Mouse (Mus musculus) neural tube, embryonic 15.5 days (tissue): ENCODE data around the gene Ugt1a9. TPM values are rescaled to one million over a fixed set of nuclear protein-coding genes. Genes with fewer than 3 reads are reported as not detected.
"Not testable (repeated sequence)": the region's sequence is repeated elsewhere in the genome, so short reads cannot be mapped to it uniquely, and the experiment has no call there.

Source experiments
- ATAC-seq: fragments of 200-750 bp; cut with Nextera tagmentation; 2 replicates; pipeline ENCODE4 v1.8.0; 2017; ENCODE audit warnings: mild to moderate bottlenecking, moderate TSS enrichment, moderate library complexity; ENCODE audit not compliant: low FRiP score
- H3K27ac ChIP-seq: fragments of 300-500 bp; sonication (generic); replicated peaks from 2 replicates; pipeline ENCODE4 v1.5.1; 2015; ENCODE audit warnings: mild to moderate bottlenecking, inconsistent platforms
- H3K27me3 ChIP-seq: fragments of 300-500 bp; sonication (generic); replicated peaks from 2 replicates; pipeline ENCODE4 v1.6.1; 2015; ENCODE audit warnings: inconsistent platforms
- H3K36me3 ChIP-seq: fragments of 300-500 bp; sonication (generic); 2 replicates; pipeline ENCODE4 v1.6.1; 2015; ENCODE audit warnings: inconsistent platforms
- H3K4me1 ChIP-seq: fragments of 300-500 bp; sonication (generic); 2 replicates; pipeline ENCODE4 v1.6.1; 2015; ENCODE audit warnings: inconsistent platforms
- H3K4me2 ChIP-seq: fragments of 300-500 bp; sonication (generic); 2 replicates; pipeline ENCODE4 v1.6.1; 2015; ENCODE audit warnings: inconsistent platforms, mild to moderate bottlenecking, moderate library complexity
- H3K4me3 ChIP-seq: fragments of 300-500 bp; sonication (generic); replicated peaks from 2 replicates; pipeline ENCODE4 v1.5.1; 2015; ENCODE audit warnings: mild to moderate bottlenecking, inconsistent platforms
- H3K9ac ChIP-seq: fragments of 300-500 bp; sonication (generic); replicated peaks from 2 replicates; pipeline ENCODE4 v1.6.1; 2015; ENCODE audit warnings: mild to moderate bottlenecking, inconsistent platforms
- H3K9me3 ChIP-seq: fragments of 300-500 bp; sonication (generic); replicated peaks from 2 replicates; pipeline ENCODE4 v1.6.1; 2016; ENCODE audit warnings: inconsistent platforms
- WGBS: fragments of 180-500 bp; shearing (Covaris S2); methylation state at CpG from one replicate; pipeline ENCODE4 v1.1.7; 2015; ENCODE audit warnings: mixed read lengths; 5-methylcytosine and 5-hydroxymethylcytosine counted together
- polyA plus RNA-seq: library from polyadenylated mRNA; unstranded; fragments of >200 nt; fragmentation: Nextera tagmentation; extraction: Ambion mirVana; gene quantifications from 2 replicates; pipeline ENCODE4 v1.2.1, GENCODE M21; 2015

Ugt1a9 gene
- polyA plus RNA-seq, 1 experiment from 2014 or later, result 0.12 TPM

DNA sequence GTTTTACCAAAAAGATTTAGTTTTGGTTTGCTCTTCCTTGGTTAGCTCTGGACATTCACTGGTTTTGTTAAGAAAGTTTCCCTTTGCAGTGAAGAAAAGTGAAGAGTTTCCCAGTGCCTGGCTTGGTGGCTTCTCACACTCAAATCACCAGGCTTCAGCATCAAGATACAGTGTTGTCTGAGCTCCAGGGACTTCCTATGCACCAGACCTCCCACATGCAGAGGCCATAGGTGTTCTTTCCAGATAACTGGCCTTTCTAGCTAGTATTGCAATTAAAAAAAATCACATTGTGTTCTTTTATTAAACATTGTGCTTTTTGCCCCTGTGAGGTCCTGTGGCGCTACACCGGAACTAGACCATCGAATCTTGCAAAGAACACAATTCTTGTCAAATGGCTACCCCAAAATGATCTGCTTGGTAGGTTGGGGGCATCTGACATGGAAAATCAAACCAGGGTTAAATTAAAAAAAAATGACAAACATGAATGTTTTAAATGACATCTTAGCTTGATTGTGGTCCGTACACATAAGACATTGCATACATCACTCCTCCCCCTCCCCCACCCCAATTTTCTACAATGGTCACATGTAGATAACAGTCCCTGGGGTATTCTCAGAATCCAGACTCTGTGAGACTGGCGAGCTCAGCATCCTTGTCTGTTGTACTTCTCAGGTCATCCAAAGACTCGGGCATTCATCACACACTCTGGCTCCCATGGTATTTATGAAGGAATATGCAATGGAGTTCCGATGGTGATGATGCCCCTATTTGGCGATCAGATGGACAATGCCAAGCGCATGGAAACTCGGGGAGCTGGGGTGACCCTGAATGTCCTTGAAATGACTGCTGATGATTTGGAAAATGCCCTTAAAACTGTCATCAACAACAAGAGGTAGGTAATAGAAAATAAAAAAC, 145.1 kb downstream of the Ugt1a9 start:
- no peaks in the 10 kb centered on the region for H3K27me3 ChIP-seq
- H3K9me3 ChIP-seq, result peaks cover 61% of the 10 kb centered on the region
- H3K4me1 ChIP-seq, result no peaks in the 10 kb centered on the region
- H3K27ac ChIP-seq, result no peak overlapping the region
- no peak for ATAC-seq
- no peaks in the 10 kb centered on the region for H3K36me3 ChIP-seq
- H3K4me2 ChIP-seq, result no peak overlapping the region
- WGBS, result 72% methylated on average over 10 of the region's 10 CpGs
- H3K4me3 ChIP-seq, result no peak overlapping the region
- no peak overlapping the region for H3K9ac ChIP-seq

DNA sequence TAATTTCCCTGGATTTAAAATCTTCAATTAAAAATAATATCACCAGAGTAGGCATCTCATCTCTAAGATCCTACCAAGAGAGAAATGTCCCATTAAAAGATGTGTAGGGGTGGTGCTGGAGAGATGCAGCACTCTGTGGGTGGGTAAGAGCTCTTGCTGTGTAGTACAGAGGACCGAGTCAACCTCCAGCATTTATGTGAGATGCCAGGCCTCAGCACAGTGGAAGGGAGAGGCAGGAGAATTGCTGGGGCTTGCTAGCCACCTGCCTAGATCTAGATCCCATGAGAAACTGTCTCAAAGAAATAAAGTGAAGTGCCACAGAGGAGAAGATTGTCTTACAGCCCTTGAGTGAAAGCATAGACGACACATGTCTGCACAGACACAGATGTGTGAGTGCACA, 146.0 kb downstream of the Ugt1a9 start:
- no peaks in the 10 kb centered on the region for H3K4me1 ChIP-seq
- no peak overlapping the region for H3K9ac ChIP-seq
- H3K9me3 ChIP-seq, result peaks cover 57% of the 10 kb centered on the region
- H3K4me2 ChIP-seq, result no peak overlapping the region
- no peaks in the 10 kb centered on the region for H3K27me3 ChIP-seq
- no peak for ATAC-seq
- no peak overlapping the region for H3K4me3 ChIP-seq
- WGBS, result 61% methylated on average over 2 of the region's 2 CpGs
- no peak overlapping the region for H3K27ac ChIP-seq
- no peaks in the 10 kb centered on the region for H3K36me3 ChIP-seq

DNA sequence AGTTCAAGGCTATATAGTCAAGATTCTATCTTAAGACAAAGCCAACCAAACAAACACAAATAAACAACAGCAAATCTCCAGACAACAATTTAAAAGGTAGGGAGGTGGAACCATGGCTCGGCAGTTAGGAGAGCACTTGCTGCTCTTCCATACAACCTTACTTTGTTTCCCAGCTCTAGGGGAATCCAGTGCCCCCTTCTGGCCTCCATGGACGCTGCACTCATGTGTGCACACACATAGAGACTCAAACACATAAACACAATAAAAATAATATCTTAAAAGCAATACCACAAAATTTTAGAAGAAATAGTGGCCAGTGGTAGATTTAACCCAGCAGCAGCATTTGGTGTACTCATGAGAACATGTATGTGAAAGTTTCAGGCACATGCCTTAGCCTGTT, 146.5 kb downstream of the Ugt1a9 start:
- no peak for ATAC-seq
- WGBS, result 63% methylated on average over 2 of the region's 2 CpGs
- no peak overlapping the region for H3K4me3 ChIP-seq
- peaks cover 54% of the 10 kb centered on the region for H3K9me3 ChIP-seq
- H3K4me1 ChIP-seq, result no peaks in the 10 kb centered on the region
- H3K9ac ChIP-seq, result no peak overlapping the region
- H3K27me3 ChIP-seq, result no peaks in the 10 kb centered on the region
- no peaks in the 10 kb centered on the region for H3K36me3 ChIP-seq
- H3K27ac ChIP-seq, result no peak overlapping the region
- no peak overlapping the region for H3K4me2 ChIP-seq

DNA sequence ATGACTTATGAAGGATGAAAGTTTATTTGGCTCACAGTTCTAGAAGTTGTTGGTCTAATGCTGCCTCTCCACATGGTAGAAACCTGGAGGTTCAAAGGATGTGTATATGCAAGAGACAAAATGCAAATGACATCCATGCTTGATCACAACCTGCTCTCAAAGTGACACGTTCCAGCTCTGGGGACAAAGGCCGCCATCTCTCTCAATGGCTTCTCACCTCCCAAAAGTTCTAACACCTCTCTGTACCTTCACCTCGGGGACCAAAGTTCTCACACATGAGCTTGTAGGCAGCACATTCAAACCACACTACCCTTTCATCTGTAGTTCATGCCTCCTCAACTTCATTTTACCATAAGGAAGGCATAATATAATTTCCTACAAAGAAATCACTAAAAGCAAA, 147.0 kb downstream of the Ugt1a9 start:
- peaks cover 51% of the 10 kb centered on the region for H3K9me3 ChIP-seq
- no peak overlapping the region for H3K9ac ChIP-seq
- no peaks in the 10 kb centered on the region for H3K4me1 ChIP-seq
- H3K4me3 ChIP-seq, result no peak overlapping the region
- no peak overlapping the region for H3K27ac ChIP-seq
- H3K36me3 ChIP-seq, result no peaks in the 10 kb centered on the region
- H3K27me3 ChIP-seq, result no peaks in the 10 kb centered on the region
- ATAC-seq, result no peak
- H3K4me2 ChIP-seq, result no peak overlapping the region
- 48% methylated on average over 3 of the region's 3 CpGs for WGBS

DNA sequence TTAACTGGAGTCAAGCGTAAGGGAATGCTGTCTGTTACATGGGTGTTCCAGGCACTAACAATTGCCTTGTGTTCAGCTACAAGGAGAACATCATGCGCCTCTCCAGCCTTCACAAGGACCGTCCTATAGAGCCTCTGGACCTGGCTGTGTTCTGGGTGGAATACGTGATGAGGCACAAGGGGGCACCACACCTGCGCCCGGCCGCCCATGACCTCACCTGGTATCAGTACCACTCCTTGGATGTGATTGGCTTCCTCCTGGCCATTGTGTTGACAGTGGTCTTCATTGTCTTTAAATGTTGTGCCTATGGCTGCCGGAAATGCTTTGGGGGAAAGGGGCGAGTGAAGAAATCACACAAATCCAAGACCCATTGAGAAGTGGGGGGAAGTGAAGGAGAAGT, 147.5 kb downstream of the Ugt1a9 start:
- WGBS, result 77% methylated on average over 9 of the region's 9 CpGs
- no peak for ATAC-seq
- peaks cover 47% of the 10 kb centered on the region for H3K9me3 ChIP-seq
- H3K27ac ChIP-seq, result no peak overlapping the region
- H3K4me1 ChIP-seq, result no peaks in the 10 kb centered on the region
- H3K4me2 ChIP-seq, result no peak overlapping the region
- H3K4me3 ChIP-seq, result no peak overlapping the region
- H3K27me3 ChIP-seq, result no peaks in the 10 kb centered on the region
- no peak overlapping the region for H3K9ac ChIP-seq
- H3K36me3 ChIP-seq, result no peaks in the 10 kb centered on the region

DNA sequence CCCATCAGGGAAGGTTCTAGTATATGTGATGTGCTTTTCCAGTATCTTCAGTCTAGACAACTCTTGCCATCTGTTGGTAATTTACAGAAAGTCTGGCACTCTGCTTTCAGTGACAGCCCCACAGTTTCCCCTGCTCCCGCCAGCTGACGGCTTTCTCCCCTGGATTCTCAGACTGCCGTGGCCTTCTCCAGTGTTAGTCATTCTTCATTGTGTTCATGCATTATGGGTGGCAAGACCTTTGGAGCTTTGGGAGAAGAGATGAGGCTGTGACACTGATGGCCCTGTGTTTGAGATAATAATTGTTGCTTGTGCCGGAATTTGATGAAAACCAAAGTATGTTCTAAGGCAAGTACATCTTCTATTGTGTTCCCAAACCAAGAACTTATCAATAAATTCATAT, 148.0 kb downstream of the Ugt1a9 start:
- peaks cover 41% of the 10 kb centered on the region for H3K9me3 ChIP-seq
- H3K27me3 ChIP-seq, result no peaks in the 10 kb centered on the region
- H3K4me3 ChIP-seq, result no peak overlapping the region
- ATAC-seq, result no peak
- H3K36me3 ChIP-seq, result no peaks in the 10 kb centered on the region
- no peak overlapping the region for H3K4me2 ChIP-seq
- WGBS, result 54% methylated on average over 4 of the region's 4 CpGs
- H3K9ac ChIP-seq, result no peak overlapping the region
- no peak overlapping the region for H3K27ac ChIP-seq
- no peaks in the 10 kb centered on the region for H3K4me1 ChIP-seq

DNA sequence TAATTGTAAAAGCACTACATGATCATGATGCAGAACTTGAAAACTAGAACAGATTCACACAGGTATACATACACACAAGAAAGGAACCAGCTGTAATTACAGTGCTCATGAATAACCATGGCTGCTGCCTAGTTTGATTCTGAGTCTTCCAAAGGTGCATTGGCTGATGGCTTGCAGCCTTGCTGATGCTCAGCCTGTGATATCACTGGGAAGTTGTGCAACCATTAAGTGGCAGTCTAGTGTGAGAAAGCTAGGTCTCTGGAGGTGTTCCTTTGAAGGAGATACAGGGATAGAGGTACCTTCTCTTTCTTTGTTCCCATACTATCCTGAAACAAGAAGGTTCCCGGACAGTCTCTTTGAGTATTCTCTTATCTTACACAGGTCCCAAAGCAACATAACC, 148.5 kb downstream of the Ugt1a9 start:
- no peak overlapping the region for H3K4me2 ChIP-seq
- 20% methylated on average over 1 of the region's 1 CpGs for WGBS
- no peaks in the 10 kb centered on the region for H3K4me1 ChIP-seq
- no peak overlapping the region for H3K27ac ChIP-seq
- ATAC-seq, result no peak
- H3K9me3 ChIP-seq, result peaks cover 37% of the 10 kb centered on the region
- H3K4me3 ChIP-seq, result no peak overlapping the region
- H3K9ac ChIP-seq, result no peak overlapping the region
- no peaks in the 10 kb centered on the region for H3K36me3 ChIP-seq
- H3K27me3 ChIP-seq, result no peaks in the 10 kb centered on the region

DNA sequence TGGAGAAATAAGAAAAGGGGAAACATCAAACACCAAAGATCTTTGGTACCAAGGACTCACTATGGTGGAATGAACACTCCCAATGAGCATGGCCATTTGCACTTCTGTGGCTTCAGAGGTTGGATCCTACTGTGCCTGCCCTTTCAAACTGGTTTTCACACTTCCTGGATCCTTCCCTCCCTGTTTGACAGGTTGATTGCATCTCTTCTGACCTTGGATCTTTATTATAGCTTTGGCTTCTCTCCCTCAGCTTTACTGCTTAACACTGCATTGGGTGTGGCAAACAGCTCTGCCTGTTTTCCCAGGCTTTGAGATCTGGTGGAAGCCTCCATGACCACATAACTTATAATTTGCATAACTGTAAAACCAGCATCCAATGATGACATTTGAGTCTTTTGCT, 149.7 kb downstream of the Ugt1a9 start:
- H3K9me3 ChIP-seq, result peaks cover 27% of the 10 kb centered on the region
- no peak overlapping the region for H3K4me3 ChIP-seq
- no peaks in the 10 kb centered on the region for H3K27me3 ChIP-seq
- H3K36me3 ChIP-seq, result no peaks in the 10 kb centered on the region
- H3K4me1 ChIP-seq, result no peaks in the 10 kb centered on the region
- no peak overlapping the region for H3K9ac ChIP-seq
- H3K27ac ChIP-seq, result no peak overlapping the region
- ATAC-seq, result no peak
- H3K4me2 ChIP-seq, result no peak overlapping the region

DNA sequence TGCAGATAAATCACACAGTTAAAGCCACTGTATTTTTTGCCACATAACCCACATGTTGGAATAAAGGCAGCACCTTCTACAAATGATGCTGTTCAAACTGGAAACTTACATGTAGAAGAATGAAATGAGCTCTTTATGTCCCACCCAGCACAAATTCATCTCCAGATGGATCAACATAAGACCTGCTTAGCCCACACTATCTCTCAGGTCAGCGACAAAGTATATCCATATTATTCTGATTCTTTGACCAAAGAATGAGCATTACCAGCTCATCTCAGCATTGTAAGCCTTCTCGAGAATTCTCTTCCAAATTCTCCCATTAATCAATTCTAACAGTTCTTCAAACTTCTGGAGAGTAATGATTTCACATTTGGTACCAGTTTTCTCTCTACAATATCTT, 151.6 kb downstream of the Ugt1a9 start:
- H3K4me3 ChIP-seq, result no peak overlapping the region
- no peak for ATAC-seq
- H3K9me3 ChIP-seq, result peaks cover 29% of the 10 kb centered on the region
- no peak overlapping the region for H3K27ac ChIP-seq
- no peaks in the 10 kb centered on the region for H3K36me3 ChIP-seq
- H3K27me3 ChIP-seq, result no peaks in the 10 kb centered on the region
- H3K4me2 ChIP-seq, result no peak overlapping the region
- 56% methylated on average over 2 of the region's 2 CpGs for WGBS
- H3K9ac ChIP-seq, result no peak overlapping the region
- no peaks in the 10 kb centered on the region for H3K4me1 ChIP-seq

DNA sequence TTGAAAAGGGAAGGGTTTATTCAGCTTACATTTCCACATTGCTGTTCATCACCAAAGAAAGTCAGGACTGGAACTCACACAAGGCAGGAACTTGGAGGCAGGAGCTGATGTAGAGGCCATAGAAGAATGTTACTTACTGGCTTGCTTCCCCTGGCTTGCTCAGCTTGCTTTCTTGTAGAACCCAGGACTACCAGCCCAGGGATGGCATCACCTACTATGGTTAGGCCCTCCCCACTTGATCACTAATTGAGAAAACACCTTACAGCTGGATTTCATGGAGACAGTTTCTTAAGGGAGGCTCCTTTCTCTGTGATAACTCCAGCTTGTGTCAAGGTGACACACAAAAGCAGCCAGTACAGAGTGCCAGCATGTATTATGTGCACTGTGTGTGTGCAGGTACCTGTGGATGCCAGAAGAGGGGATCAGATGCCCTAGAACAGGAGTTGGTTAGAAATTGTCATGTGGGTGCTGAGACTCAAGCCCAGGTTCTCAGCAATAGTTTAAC, 152.5 kb downstream of the Ugt1a9 start:
- H3K9ac ChIP-seq, H3K4me3 ChIP-seq, H3K36me3 ChIP-seq, H3K27me3 ChIP-seq, ATAC-seq, H3K4me1 ChIP-seq, H3K27ac ChIP-seq, H3K4me2 ChIP-seq: not testable (repeated sequence)
- peaks cover 33% of the 10 kb centered on the region for H3K9me3 ChIP-seq

DNA sequence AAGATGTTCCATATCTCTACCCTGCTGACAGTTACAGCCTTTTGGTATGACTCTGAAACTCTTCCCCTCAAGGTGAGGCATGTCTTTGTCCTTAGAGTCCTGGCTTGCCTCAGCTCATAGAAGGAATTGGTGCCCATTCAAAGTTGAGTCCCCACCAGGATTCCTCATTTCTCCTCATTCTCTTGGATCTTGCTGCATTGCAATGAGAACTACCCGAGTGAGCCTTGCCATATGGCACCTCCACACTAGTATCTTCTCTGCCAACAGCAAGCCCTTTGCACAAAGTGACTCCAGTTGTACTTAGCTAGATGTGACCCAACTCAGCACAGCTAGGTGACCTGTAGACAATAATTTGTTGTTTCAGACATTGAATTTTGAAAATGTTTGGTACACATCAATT, 153.0 kb downstream of the Ugt1a9 start:
- Histone ChIP-seq H3K27me3 (no peaks in the 10 kb centered on the region), H3K4me3 (no peak overlapping the region), H3K9me3 (peaks cover 38% of the 10 kb centered on the region), H3K4me2 (no peak overlapping the region), H3K27ac (no peak overlapping the region), H3K36me3 (no peaks in the 10 kb centered on the region), H3K4me1 (no peaks in the 10 kb centered on the region), H3K9ac (no peak overlapping the region)
- no peak for ATAC-seq
- WGBS, result 58% methylated on average over 1 of the region's 1 CpGs

DNA sequence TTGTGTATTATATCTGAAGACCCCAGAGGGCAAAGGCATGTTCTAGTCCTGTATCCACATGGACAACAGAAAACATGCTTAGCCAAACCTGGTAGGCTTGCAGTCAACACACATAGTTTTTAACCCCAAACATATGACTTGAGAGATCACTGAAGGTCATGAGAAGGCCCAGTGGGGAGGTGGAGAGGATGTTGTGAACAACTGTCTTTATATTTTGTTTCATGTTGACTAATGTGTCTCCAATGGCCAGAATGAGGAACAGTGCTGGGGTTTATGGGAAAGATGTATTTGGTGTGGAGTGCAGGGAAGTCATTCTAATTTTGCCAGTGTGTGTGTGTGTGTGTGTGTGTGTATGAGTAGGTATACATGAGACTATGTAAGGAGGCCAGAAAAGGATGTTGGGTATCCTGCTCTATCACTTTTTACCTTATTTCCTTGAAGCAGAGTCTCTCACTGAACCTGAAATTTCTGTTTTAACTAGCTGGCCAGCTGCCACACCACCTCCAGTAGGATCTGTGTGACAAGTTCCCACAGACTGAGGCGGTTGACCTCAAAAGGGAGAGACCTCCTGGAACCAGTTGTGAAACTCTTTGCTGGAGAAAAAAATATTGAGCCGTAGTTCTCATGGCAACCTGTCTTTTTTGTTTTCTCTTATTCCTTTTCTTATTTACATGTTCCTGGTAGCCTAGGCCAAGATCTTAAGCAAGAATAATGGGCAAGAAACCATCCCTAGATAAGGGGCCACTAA, 153.6 kb downstream of the Ugt1a9 start:
- 70% methylated on average over 2 of the region's 2 CpGs for WGBS
- H3K27ac ChIP-seq, result no peak overlapping the region
- no peaks in the 10 kb centered on the region for H3K36me3 ChIP-seq
- no peak for ATAC-seq
- H3K4me3 ChIP-seq, result no peak overlapping the region
- no peak overlapping the region for H3K4me2 ChIP-seq
- no peaks in the 10 kb centered on the region for H3K4me1 ChIP-seq
- no peak overlapping the region for H3K9ac ChIP-seq
- H3K9me3 ChIP-seq, result peaks cover 44% of the 10 kb centered on the region
- no peaks in the 10 kb centered on the region for H3K27me3 ChIP-seq
